Mouse (Mus musculus): ENCODE data around the gene Kcnj8. TPM values are rescaled to one million over a fixed set of nuclear protein-coding genes. Genes with fewer than 3 reads are reported as not detected.

Gene Kcnj8
- polyA plus RNA-seq, 1 experiment: 0.02 TPM

DNA sequence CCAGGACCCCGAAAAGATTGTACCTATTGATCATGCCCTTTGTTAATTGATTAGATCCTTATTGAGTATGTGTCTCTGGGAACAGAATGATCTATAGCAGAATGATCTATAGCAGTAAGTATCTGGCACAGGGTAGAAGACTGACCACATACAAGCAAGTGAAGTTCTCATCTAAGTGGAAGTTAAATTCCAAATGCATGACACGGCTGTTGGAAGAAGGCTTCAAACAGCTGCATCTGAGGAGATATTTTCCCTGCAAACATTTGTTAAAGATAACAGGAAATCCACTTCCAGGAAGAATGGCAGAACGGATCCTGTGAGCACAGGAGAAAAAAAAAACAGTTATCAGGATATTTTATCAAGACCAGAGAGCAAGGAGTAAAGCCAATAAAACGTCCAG, 27.8 kb downstream of the Kcnj8 start:
- H3ac ChIP-seq (ENCODE audit: control insufficient read depth, insufficient read length): no peak overlapping the region
- no peaks in the 10 kb centered on the region for H3K36me3 ChIP-seq (ENCODE audit: control insufficient read depth, insufficient read depth)
- no peak overlapping the region for H3K4me3 ChIP-seq
- TF ChIP-seq MYOD1 (IDR thresholded peaks at IDR 0.05; ENCODE audit: control insufficient read depth in 1 of 3, insufficient read length in 2 of 3, low read depth in 2 of 3): peak; percentile 4 to 56 (median 52)
- no peak for TF ChIP-seq USF1 (IDR thresholded peaks at IDR 0.05; ENCODE audit: low read depth)
- TF ChIP-seq MAX (IDR thresholded peaks at IDR 0.05; ENCODE audit: low read depth): no peak
- no peak for TF ChIP-seq MYOG (IDR thresholded peaks at IDR 0.05; ENCODE audit: control insufficient read depth in 1 of 3, insufficient read depth in 1 of 3, insufficient read length in 2 of 3, low read depth in 2 of 3)
- TF ChIP-seq POLR2AphosphoS2 (IDR thresholded peaks at IDR 0.05; ENCODE audit: insufficient read length, low read depth): no peak
- no peak for TF ChIP-seq TCF3 (IDR thresholded peaks at IDR 0.05; ENCODE audit: insufficient read length, low read depth)
- no peak overlapping the region for H3K4me2 ChIP-seq (ENCODE audit: low read depth)
- no peaks in the 10 kb centered on the region for H3K79me2 ChIP-seq (ENCODE audit: control insufficient read depth, insufficient read depth)
- no peaks in the 10 kb centered on the region for H3K27me3 ChIP-seq (ENCODE audit: control insufficient read depth, insufficient read depth, insufficient read length)

DNA sequence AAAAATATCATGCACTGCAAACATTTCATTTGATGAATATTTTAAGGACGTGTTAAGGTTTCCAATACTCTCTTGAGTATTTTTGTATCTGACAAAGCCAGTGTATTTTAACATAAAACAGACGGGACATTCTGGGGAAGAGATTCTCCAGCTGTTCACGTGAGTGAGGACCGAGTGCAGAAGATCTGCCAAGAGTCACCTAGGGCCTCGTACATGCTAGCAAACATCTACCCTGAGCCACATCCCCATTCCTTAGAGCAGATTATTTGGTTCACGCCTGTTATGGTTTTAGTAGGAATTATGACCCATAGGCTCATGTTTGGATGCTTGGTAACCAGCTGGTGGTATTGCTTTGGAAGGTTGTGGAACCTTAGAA, 28.6 kb downstream of the Kcnj8 start:
- Histone ChIP-seq H3ac (ENCODE audit: control insufficient read depth, insufficient read length) (no peak overlapping the region), H3K4me3 (no peak overlapping the region), H3K79me2 (ENCODE audit: control insufficient read depth, insufficient read depth) (no peaks in the 10 kb centered on the region), H3K4me2 (ENCODE audit: low read depth) (no peak overlapping the region), H3K36me3 (ENCODE audit: control insufficient read depth, insufficient read depth) (no peaks in the 10 kb centered on the region), H3K27me3 (ENCODE audit: control insufficient read depth, insufficient read depth, insufficient read length) (no peaks in the 10 kb centered on the region)
- no peak for TF ChIP-seq USF1 (IDR thresholded peaks at IDR 0.05; ENCODE audit: low read depth)

DNA sequence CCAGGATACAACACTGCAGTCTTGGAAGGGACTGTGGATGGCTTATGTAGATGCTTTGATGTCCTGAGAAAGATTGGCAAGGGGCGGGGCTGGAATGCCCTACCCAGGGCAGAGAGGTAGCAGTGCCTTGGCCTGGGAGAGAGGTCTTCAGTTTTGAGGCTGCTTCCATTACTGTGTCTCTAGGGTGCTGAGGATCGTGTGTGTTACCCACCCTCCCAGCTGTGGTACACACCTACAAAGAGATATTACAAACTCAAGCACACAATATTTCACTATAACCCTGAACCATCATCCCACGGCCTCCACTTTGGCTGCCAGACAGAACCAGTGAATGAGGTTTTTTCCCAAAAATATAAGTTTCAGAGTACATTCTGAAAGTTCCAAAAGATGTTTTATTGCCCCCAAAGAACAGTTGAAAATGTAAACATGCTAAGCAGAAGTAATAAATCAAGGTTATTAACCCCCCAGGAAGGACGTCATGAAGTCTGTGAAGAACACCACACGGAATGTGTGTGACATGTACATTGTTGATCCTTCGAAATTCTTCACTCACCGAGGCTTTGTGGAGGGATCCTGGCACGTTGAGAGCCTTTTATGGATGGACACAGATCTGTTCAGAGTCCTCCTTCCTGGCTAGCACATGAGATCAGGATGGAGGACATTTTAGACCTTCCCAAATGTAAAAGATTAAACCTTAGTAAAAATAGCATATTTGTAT, 29.2 kb downstream of the Kcnj8 start:
- Histone ChIP-seq H3K27me3 (ENCODE audit: control insufficient read depth, insufficient read depth, insufficient read length) (no peaks in the 10 kb centered on the region), H3K79me2 (ENCODE audit: control insufficient read depth, insufficient read depth) (no peaks in the 10 kb centered on the region), H3K4me3 (no peak overlapping the region), H3ac (ENCODE audit: control insufficient read depth, insufficient read length) (no peak overlapping the region), H3K36me3 (ENCODE audit: control insufficient read depth, insufficient read depth) (no peaks in the 10 kb centered on the region), H3K4me2 (ENCODE audit: low read depth) (no peak overlapping the region)
- no peak for TF ChIP-seq USF1 (IDR thresholded peaks at IDR 0.05; ENCODE audit: low read depth)
- TF ChIP-seq MAX (IDR thresholded peaks at IDR 0.05; ENCODE audit: low read depth): no peak
- TF ChIP-seq SRF (IDR thresholded peaks at IDR 0.05; ENCODE audit: control insufficient read depth, insufficient read length, low read depth): no peak
- TF ChIP-seq MYOD1 (IDR thresholded peaks at IDR 0.05; ENCODE audit: control insufficient read depth in 1 of 3, insufficient read length in 2 of 3, low read depth in 2 of 3): no peak
- no peak for TF ChIP-seq REST (IDR thresholded peaks at IDR 0.05; ENCODE audit: insufficient read depth, insufficient read length)
- TF ChIP-seq POLR2AphosphoS2 (IDR thresholded peaks at IDR 0.05; ENCODE audit: insufficient read length, low read depth): no peak
- TF ChIP-seq CEBPB (IDR thresholded peaks at IDR 0.05; ENCODE audit: insufficient read depth, poor library complexity, severe bottlenecking): no peak

DNA sequence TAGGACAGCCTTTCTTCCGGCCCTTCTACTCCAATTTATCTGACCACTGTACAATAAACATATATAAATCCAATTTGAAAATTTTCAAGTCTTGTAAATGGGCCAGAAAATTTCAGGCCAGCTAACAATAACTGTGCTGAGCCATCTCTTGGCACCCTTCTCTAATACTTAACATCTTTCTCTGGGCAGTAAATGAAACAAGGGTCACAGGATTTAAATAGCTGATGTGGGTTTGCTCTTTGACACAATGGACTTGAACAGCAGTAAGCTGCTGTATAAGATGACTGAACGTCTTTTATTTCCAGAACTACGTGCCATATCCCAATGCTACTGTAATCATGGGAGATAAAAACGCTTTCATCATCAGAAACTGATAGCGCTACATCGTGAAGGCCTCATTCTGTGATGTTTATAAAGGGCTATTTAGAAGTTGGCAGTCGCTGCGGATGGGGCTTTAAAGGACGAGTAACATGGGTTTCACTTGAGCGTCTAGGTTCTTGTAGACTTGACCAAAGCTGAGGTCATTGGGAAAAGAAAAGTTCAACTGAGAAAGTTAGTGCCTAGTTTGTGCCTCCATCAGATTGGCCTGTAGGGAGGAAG, 30.8 kb downstream of the Kcnj8 start:
- Histone ChIP-seq H3ac (ENCODE audit: control insufficient read depth, insufficient read length) (no peak overlapping the region), H3K4me2 (ENCODE audit: low read depth) (no peak overlapping the region), H3K4me3 (no peak overlapping the region), H3K79me2 (ENCODE audit: control insufficient read depth, insufficient read depth) (no peaks in the 10 kb centered on the region), H3K27me3 (ENCODE audit: control insufficient read depth, insufficient read depth, insufficient read length) (no peaks in the 10 kb centered on the region), H3K36me3 (ENCODE audit: control insufficient read depth, insufficient read depth) (no peaks in the 10 kb centered on the region)
- no peak for TF ChIP-seq E2F4 (IDR thresholded peaks at IDR 0.05; ENCODE audit: insufficient read depth)
- no peak for TF ChIP-seq MAX (IDR thresholded peaks at IDR 0.05; ENCODE audit: low read depth)
- no peak for TF ChIP-seq POLR2AphosphoS2 (IDR thresholded peaks at IDR 0.05; ENCODE audit: insufficient read length, low read depth)
- TF ChIP-seq TCF12 (IDR thresholded peaks at IDR 0.05; ENCODE audit: insufficient read depth, poor library complexity, severe bottlenecking): no peak
- no peak for TF ChIP-seq REST (IDR thresholded peaks at IDR 0.05; ENCODE audit: insufficient read depth, insufficient read length)
- no peak for TF ChIP-seq POLR2A (IDR thresholded peaks at IDR 0.05; ENCODE audit: insufficient read length, low read depth)
- TF ChIP-seq CEBPB (IDR thresholded peaks at IDR 0.05; ENCODE audit: insufficient read depth, poor library complexity, severe bottlenecking): no peak
- no peak for TF ChIP-seq MYOG (IDR thresholded peaks at IDR 0.05; ENCODE audit: control insufficient read depth in 1 of 3, insufficient read depth in 1 of 3, insufficient read length in 2 of 3, low read depth in 2 of 3)
- TF ChIP-seq MYOD1 (IDR thresholded peaks at IDR 0.05; ENCODE audit: control insufficient read depth in 1 of 3, insufficient read length in 2 of 3, low read depth in 2 of 3): no peak
- TF ChIP-seq SRF (IDR thresholded peaks at IDR 0.05; ENCODE audit: control insufficient read depth, insufficient read length, low read depth): no peak
- no peak for TF ChIP-seq TCF3 (IDR thresholded peaks at IDR 0.05; ENCODE audit: insufficient read length, low read depth)

DNA sequence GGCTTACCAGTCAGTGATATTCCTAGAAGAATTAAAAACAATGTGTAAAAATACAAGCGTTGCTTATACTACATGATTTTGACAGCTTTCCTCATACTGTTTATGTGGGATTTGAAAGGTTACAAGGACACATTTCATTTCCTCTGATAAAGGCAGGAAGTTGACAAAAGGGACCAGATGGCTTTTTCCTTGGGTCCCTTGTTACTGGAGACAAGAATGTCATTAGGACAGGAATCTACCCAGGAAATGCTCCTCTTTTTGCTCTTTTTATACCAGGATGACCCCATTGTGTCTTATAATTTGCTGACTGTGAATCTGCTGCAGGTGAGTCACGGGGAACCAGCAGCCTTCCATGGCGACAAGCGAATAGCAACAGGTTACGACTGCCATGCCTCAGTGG, 31.3 kb downstream of the Kcnj8 start:
- TF ChIP-seq TCF3 (IDR thresholded peaks at IDR 0.05; ENCODE audit: insufficient read length, low read depth) (no peak), MAX (IDR thresholded peaks at IDR 0.05; ENCODE audit: low read depth) (no peak), TCF12 (IDR thresholded peaks at IDR 0.05; ENCODE audit: insufficient read depth, poor library complexity, severe bottlenecking) (no peak), POLR2A (IDR thresholded peaks at IDR 0.05; ENCODE audit: insufficient read length, low read depth) (no peak), E2F4 (IDR thresholded peaks at IDR 0.05; ENCODE audit: insufficient read depth) (no peak), POLR2AphosphoS2 (IDR thresholded peaks at IDR 0.05; ENCODE audit: insufficient read length, low read depth) (no peak), REST (IDR thresholded peaks at IDR 0.05; ENCODE audit: insufficient read depth, insufficient read length) (no peak)

More for the DNA sequence above, 31.3 kb downstream of the Kcnj8 start:
- Histone ChIP-seq H3K4me3 (no peak overlapping the region), H3K36me3 (ENCODE audit: control insufficient read depth, insufficient read depth) (no peaks in the 10 kb centered on the region), H3K27me3 (ENCODE audit: control insufficient read depth, insufficient read depth, insufficient read length) (no peaks in the 10 kb centered on the region), H3ac (ENCODE audit: control insufficient read depth, insufficient read length) (no peak overlapping the region), H3K4me2 (ENCODE audit: low read depth) (no peak overlapping the region), H3K79me2 (ENCODE audit: control insufficient read depth, insufficient read depth) (no peaks in the 10 kb centered on the region)
